Mouse (Mus musculus): ENCODE measurements around the gene Polr3h.

Polr3h gene

DNA sequence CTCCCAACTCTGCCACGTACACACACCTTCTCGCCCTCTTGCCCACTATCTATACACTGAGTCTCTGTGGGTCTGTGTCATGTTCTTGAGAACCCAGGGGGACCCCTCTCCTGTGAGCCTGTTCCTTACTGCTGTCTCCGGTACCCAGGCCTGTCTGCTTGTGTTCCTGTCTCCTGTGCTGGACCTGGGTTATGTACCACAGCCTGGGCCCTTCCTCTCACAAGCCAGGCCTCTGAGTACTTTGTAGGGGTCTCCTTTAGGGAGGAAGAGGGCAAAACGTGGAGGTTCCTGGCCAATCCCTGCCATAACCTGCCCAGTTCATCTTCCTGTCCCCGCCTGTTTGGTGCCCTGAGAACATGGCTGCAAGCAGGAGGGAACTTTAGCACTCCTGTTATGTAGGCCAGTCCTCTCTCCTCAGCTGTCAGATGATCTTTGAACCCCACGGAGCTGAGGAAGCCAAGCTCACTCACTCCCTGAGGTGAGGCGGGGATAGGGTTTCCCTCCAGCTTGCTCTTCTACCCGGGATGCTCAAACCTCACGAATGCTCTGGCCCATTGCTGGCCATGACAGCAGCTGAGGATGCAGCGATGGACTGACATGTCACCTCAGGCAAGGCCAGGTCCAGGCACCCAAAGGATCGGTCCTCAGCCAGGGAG, 23.6 kb upstream of the Polr3h start:
- no peak for DNase-seq (ENCODE audit: low spot score in 2 of 2)

GRCm38 (mm10) chr15:81949076-81949475, 23.0 kb upstream of the Polr3h start:
- no peak for DNase-seq (ENCODE audit: low spot score in 2 of 2)

- DNase-seq (ENCODE audit: low spot score in 2 of 2) = no peak
Observed at GRCm38 (mm10) chr15:81943176-81943749, 17.2 kb upstream of the Polr3h start.

GRCm38 (mm10) chr15:81941010-81941409, 15.0 kb upstream of the Polr3h start:
- no peak for DNase-seq (ENCODE audit: low spot score in 2 of 2)

GRCm38 (mm10) chr15:81940219-81940618, 14.2 kb upstream of the Polr3h start:
- DNase-seq (ENCODE audit: low spot score in 2 of 2) = no peak

GRCm38 (mm10) chr15:81939774-81940173, 13.7 kb upstream of the Polr3h start:
- no peak for DNase-seq (ENCODE audit: low spot score in 2 of 2)

GRCm38 (mm10) chr15:81939157-81939715, 13.2 kb upstream of the Polr3h start:
- no peak for DNase-seq (ENCODE audit: low spot score in 2 of 2)

DNA sequence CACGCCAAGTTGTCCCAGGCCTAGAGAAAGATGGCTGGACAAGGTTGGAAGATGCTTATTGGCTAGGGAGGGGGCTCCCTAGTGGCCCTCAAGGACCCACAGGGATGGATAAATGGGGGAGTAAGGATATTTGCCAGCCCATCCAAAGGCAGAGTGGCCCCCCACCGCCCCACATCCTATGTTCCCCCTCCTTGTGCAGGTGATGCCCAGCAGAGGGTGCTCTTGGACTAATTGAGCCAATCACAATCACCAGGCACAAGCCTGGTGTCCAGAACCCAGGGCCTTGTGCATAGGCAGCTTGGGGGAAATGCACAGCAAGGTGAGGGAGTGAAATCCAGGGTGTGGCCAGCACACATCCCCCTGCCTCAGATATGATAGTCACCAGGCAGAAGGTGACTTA, 12.2 kb upstream of the Polr3h start:
- no peak for DNase-seq (ENCODE audit: low spot score in 2 of 2)

DNA sequence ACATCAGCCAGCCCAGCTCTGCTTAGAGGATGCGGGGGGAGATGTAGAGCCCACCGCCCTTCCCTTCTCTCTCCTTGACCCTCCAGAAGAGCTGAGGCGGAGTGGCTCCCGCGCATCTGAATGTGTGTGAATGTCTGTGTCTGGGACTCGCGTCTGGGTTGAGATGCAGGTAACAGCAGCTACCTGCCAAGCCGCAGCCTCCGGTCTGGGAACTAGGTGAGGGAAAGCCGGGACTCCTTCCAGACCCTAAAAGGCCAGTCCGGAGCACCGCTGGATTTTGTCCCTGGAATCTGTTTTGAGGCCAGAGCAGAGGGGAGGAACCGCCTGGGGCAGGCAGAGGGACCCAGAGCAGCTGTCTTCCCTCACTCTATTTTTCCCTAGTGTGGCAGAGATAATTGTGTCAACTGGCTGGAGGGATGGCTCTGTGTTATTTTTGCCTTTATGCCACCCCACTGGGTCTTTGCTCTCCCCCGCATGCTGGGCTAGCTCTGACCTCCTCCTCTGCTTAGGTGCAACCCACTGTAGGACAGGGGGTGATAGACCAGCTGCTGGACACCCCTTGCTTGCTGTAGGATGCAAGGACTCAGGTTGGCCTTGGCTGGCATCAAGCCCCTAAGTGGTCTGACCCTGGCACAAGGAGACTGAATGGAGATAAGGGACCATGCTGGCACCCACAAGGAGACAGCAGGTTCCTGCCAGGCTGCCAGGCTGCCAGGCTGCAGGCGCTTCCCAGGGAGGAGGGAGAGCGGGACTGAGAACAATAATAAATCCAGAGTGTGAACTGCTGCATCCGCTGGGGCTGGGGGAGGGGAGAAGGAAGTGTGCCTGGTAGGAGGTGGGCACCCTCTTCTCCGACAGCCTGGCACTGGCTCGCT, 11.3 kb upstream of the Polr3h start:
- DNase-seq (ENCODE audit: low spot score in 2 of 2) = no peak

- no peak for DNase-seq (ENCODE audit: low spot score in 2 of 2)
Observed at GRCm38 (mm10) chr15:81936679-81937078, 10.6 kb upstream of the Polr3h start, which contains the start of gene Csdc2. Gene Csdc2, plus strand, starts transcription at chr15:81936759.

- DNase-seq (ENCODE audit: low spot score in 2 of 2) = no peak
Observed at GRCm38 (mm10) chr15:81935869-81936637, 10.0 kb upstream of the Polr3h start.

DNA sequence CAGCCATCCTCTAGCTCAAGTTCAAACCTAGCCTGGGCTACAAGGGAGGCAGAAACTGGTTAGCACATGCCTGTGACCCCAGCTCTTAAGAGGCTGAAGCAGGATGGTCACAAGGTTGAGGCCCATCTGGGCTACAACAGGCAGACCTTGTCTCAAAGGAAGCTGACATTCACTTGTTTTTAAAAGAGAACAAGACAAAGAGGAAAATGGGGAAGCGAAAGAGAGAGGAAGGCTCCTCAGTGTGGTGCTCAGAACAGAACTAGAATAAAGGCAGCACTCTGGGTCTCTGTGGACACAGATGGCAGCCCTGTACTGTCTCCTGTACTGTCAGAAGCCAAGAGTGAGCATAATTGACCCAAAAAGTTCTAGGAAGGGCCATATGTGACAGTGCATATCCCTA, 7.9 kb upstream of the Polr3h start:
- DNase-seq (ENCODE audit: low spot score in 2 of 2) = no peak

GRCm38 (mm10) chr15:81932951-81933470, 7.0 kb upstream of the Polr3h start:
- no peak for DNase-seq (ENCODE audit: low spot score in 2 of 2)

- no peak for DNase-seq (ENCODE audit: low spot score in 2 of 2)
Observed at GRCm38 (mm10) chr15:81928277-81928676, 2.2 kb upstream of the Polr3h start.

GRCm38 (mm10) chr15:81927741-81928140, 1.7 kb upstream of the Polr3h start:
- no peak for DNase-seq (ENCODE audit: low spot score in 2 of 2)

DNA sequence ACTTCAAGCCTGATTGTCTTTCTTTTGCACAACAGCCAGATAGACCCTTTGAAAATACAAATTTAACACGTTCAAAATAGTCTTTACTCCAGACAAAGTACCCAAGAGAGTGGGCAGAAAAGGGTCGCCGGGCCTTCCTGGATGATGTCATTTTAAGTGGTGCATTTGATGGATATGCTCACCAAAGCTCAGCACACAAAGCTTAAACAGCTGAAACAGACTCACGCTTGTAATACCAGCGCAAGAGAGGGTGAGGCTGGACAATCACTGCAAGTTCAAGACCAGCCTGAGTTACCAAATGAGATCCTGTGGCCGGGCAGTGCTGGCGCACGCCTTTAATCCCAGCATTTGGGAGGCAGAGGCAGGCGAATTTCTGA, 394 bp upstream of the Polr3h start:
- DNase-seq (ENCODE audit: low spot score in 2 of 2) = no peak

GRCm38 (mm10) chr15:81924933-81925332, 1.1 kb downstream of the Polr3h start:
- DNase-seq (ENCODE audit: low spot score in 2 of 2) = no peak

DNA sequence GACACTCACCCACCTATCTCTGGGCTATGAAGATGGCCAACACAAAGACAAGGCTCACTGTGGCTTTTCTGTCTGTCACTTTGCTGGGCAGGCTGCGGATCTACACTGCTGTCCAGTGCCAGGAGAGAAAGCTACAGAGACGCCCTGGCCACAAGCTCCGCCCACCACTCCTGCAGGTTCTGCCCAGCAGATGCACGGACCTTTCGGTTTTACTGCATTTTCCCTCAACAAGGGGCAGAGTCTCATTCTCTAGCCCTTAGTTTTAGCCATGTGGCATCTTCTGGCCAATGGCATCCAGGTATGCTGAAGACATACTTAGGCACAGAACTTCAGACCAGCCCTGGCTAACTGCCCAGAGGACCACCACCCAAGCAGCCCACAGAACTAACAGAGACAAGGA, 4.8 kb downstream of the Polr3h start:
- DNase-seq (ENCODE audit: low spot score in 2 of 2) = no peak

- DNase-seq (ENCODE audit: low spot score in 2 of 2) = no peak
Observed at GRCm38 (mm10) chr15:81920546-81921217, 5.4 kb downstream of the Polr3h start.

- no peak for DNase-seq (ENCODE audit: low spot score in 2 of 2)
Observed at GRCm38 (mm10) chr15:81919062-81919461, 7.0 kb downstream of the Polr3h start.
